Mouse (Mus musculus): ENCODE measurements around the gene Ankrd39. TPM values are rescaled to one million over a fixed set of nuclear protein-coding genes. Genes with fewer than 3 reads are reported as not detected.

The Ankrd39 gene
- polyA plus RNA-seq, 1 experiment from 2014 or later, result 29.2 TPM

DNA sequence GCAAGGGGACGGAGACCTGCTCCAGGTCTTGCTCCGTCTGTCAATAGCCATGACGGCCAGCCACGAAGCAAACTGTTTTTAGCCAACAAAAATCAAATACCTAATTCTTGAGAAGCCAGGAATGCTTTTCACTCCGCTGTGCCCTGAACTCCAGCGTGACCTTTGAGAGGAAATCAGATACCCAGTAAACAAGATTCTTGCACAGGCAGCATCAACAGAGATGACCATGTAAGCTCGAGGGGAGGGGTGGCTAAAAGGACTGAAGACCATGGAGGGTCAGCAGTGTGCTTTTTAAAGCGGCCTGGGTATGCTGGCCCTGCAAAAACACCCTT, 10.9 kb downstream of the Ankrd39 start:
- 63% methylated on average over 8 of the region's 8 CpGs for WGBS
- H3K36me3 ChIP-seq (ENCODE audit: insufficient read depth, low read length), result peaks cover 28% of the 10 kb centered on the region
- no peak overlapping the region for H3K27ac ChIP-seq (ENCODE audit: low read length)
- no peak overlapping the region for H3K9ac ChIP-seq (replicated peaks; ENCODE audit: low read length)
- no peaks in the 10 kb centered on the region for H3K9me3 ChIP-seq (ENCODE audit: low read length)
- H3K4me3 ChIP-seq (ENCODE audit: low read length), result no peak overlapping the region
- no peak overlapping the region for H3K4me2 ChIP-seq (replicated peaks; ENCODE audit: low read depth, low read length)
- no peaks in the 10 kb centered on the region for H3K27me3 ChIP-seq (ENCODE audit: insufficient read depth, low read length)
- ATAC-seq (ENCODE audit: low FRiP score, low TSS enrichment), result no peak
- H3K4me1 ChIP-seq (ENCODE audit: insufficient read depth, low read length), result 0 out of 2 replicates have a peak, but pooled peaks cover 6% of the 10 kb centered on the region

DNA sequence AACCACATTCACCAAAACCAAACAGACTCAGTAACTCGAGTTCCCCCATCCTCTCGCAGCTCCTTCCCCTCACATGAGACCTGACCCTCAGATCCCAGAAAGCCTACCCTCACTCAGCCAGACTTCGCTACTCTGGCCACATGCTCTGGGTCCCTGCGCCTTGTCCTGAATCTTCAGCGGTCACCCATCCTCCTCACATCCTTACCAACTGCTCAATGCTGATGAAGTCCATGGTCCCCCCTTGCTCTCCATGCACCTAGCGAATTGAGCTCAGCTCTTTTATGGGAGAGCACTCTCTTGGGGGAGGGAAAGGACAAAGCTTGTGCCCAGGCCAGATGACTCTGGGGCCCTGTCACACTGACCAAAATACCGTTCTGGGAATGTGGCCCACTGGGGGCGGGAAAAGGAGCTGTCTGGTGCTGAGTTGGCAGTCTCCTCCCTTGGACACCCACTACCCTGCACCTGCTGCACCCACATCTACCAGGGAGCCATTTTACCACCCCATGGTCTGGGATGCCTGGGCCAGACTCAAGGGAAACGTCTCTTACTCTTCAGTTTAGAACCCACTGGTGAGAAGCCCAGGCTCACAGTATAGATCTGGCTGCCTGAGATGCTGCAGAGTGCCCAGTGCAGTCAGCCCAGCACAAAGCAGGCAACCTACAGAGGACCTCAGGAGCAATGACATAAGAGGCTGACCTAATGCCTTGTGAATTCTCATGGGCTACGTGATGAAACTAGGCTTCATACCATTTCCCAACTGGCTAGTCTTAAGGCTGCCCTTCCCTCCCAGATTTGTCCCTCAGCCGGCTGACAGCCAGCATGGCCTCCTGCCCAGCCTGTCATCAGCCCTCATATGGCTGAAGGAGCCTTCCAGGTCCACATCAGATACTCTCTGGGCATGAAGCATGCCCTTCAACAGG, 11.5 kb downstream of the Ankrd39 start:
- H3K4me1 ChIP-seq (ENCODE audit: insufficient read depth, low read length), result 0 out of 2 replicates have a peak, but pooled peaks cover 6% of the 10 kb centered on the region
- ATAC-seq (ENCODE audit: low FRiP score, low TSS enrichment), result no peak
- H3K27me3 ChIP-seq (ENCODE audit: insufficient read depth, low read length), result no peaks in the 10 kb centered on the region
- no peak overlapping the region for H3K9ac ChIP-seq (replicated peaks; ENCODE audit: low read length)
- H3K27ac ChIP-seq (ENCODE audit: low read length), result no peak overlapping the region
- peaks cover 23% of the 10 kb centered on the region for H3K36me3 ChIP-seq (ENCODE audit: insufficient read depth, low read length)
- no peak overlapping the region for H3K4me2 ChIP-seq (replicated peaks; ENCODE audit: low read depth, low read length)
- no peak overlapping the region for H3K4me3 ChIP-seq (ENCODE audit: low read length)
- no peaks in the 10 kb centered on the region for H3K9me3 ChIP-seq (ENCODE audit: low read length)
- 82% methylated on average over 11 of the region's 11 CpGs for WGBS

DNA sequence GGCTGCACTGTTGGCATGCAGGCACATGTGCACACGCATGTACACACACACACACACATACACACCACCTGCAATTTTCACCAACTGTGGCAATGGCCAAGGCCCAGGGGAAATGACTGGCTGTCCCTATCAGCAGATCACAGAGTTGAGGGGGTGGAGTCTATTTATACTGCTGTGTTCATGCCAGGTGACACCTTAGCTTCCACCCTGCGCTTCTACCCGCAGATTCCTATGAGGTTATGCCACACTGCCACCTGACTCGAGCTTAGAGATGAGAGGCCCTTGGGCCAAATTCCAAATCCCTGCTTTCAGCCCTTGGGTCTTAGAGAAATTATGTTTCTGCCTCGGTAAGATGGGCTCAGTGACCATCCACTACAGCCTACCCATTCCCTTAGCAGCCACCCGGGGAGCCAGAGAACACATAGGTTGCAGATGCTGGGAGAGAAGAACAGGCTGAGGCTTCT, 12.6 kb downstream of the Ankrd39 start:
- H3K9ac ChIP-seq (replicated peaks; ENCODE audit: low read length), result no peak overlapping the region
- H3K27me3 ChIP-seq (ENCODE audit: insufficient read depth, low read length), result no peaks in the 10 kb centered on the region
- no peak overlapping the region for H3K27ac ChIP-seq (ENCODE audit: low read length)
- 0 out of 2 replicates have a peak, but pooled peaks cover 6% of the 10 kb centered on the region for H3K4me1 ChIP-seq (ENCODE audit: insufficient read depth, low read length)
- no peak overlapping the region for H3K4me3 ChIP-seq (ENCODE audit: low read length)
- peaks cover 16% of the 10 kb centered on the region for H3K36me3 ChIP-seq (ENCODE audit: insufficient read depth, low read length)
- no peak overlapping the region for H3K4me2 ChIP-seq (replicated peaks; ENCODE audit: low read depth, low read length)
- no peaks in the 10 kb centered on the region for H3K9me3 ChIP-seq (ENCODE audit: low read length)
- no peak for ATAC-seq (ENCODE audit: low FRiP score, low TSS enrichment)
- 59% methylated on average over 6 of the region's 6 CpGs for WGBS

- peaks cover 8% of the 10 kb centered on the region for H3K36me3 ChIP-seq (ENCODE audit: insufficient read depth, low read length)
- no peaks in the 10 kb centered on the region for H3K9me3 ChIP-seq (ENCODE audit: low read length)
- no peaks in the 10 kb centered on the region for H3K27me3 ChIP-seq (ENCODE audit: insufficient read depth, low read length)
- H3K9ac ChIP-seq (replicated peaks; ENCODE audit: low read length), result no peak overlapping the region
- H3K4me2 ChIP-seq (replicated peaks; ENCODE audit: low read depth, low read length), result no peak overlapping the region
- H3K4me1 ChIP-seq (ENCODE audit: insufficient read depth, low read length), result 0 out of 2 replicates have a peak, but pooled peaks cover 6% of the 10 kb centered on the region
- no peak overlapping the region for H3K27ac ChIP-seq (ENCODE audit: low read length)
- no peak for ATAC-seq (ENCODE audit: low FRiP score, low TSS enrichment)
- 76% methylated on average over 6 of the region's 6 CpGs for WGBS
- no peak overlapping the region for H3K4me3 ChIP-seq (ENCODE audit: low read length)
Measured at GRCm38 (mm10) chr1:36533546-36533945, 13.7 kb downstream of the Ankrd39 start.

- no peak overlapping the region for H3K27ac ChIP-seq (ENCODE audit: low read length)
- H3K4me3 ChIP-seq (ENCODE audit: low read length), result no peak overlapping the region
- H3K9me3 ChIP-seq (ENCODE audit: low read length), result no peaks in the 10 kb centered on the region
- H3K36me3 ChIP-seq (ENCODE audit: insufficient read depth, low read length), result 0 out of 2 replicates have a peak, but pooled peaks cover 3% of the 10 kb centered on the region
- no peaks in the 10 kb centered on the region for H3K27me3 ChIP-seq (ENCODE audit: insufficient read depth, low read length)
- no peak overlapping the region for H3K4me2 ChIP-seq (replicated peaks; ENCODE audit: low read depth, low read length)
- H3K4me1 ChIP-seq (ENCODE audit: insufficient read depth, low read length), result 0 out of 2 replicates have a peak, but pooled peaks cover 6% of the 10 kb centered on the region
- ATAC-seq (ENCODE audit: low FRiP score, low TSS enrichment), result no peak
- H3K9ac ChIP-seq (replicated peaks; ENCODE audit: low read length), result no peak overlapping the region
- 94% methylated on average over 12 of the region's 12 CpGs for WGBS
Measured at GRCm38 (mm10) chr1:36531461-36531860, 15.8 kb downstream of the Ankrd39 start.

DNA sequence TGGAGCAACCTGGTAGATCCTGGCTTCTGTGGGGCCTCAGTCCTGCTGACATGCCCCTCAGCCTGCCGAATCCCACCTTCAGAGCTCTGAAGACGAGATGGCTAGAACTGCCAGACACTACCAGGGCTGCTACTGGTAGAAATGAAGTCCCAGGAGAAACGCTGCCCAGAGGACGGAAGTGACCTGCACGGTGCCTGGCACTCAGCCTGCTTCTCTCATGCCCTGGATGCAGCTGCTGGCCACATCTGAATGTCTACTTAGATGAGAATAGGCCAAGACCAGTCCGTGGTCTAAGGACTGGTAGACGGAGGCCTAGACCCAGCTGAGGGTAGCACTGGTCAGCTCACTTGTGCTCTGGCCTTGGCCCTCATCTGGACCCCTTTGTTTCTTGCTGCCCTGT, 16.3 kb downstream of the Ankrd39 start:
- 0 out of 2 replicates have a peak, but pooled peaks cover under 1% of the 10 kb centered on the region for H3K4me1 ChIP-seq (ENCODE audit: insufficient read depth, low read length)
- no peak overlapping the region for H3K27ac ChIP-seq (ENCODE audit: low read length)
- H3K27me3 ChIP-seq (ENCODE audit: insufficient read depth, low read length), result no peaks in the 10 kb centered on the region
- no peak overlapping the region for H3K4me3 ChIP-seq (ENCODE audit: low read length)
- no peak overlapping the region for H3K9ac ChIP-seq (replicated peaks; ENCODE audit: low read length)
- no peak for ATAC-seq (ENCODE audit: low FRiP score, low TSS enrichment)
- H3K9me3 ChIP-seq (ENCODE audit: low read length), result no peaks in the 10 kb centered on the region
- H3K4me2 ChIP-seq (replicated peaks; ENCODE audit: low read depth, low read length), result no peak overlapping the region
- 92% methylated on average over 7 of the region's 7 CpGs for WGBS
- H3K36me3 ChIP-seq (ENCODE audit: insufficient read depth, low read length), result peaks cover 6% of the 10 kb centered on the region; the same call in 1 of the 2 replicates

- H3K36me3 ChIP-seq (ENCODE audit: insufficient read depth, low read length), result peaks cover 11% of the 10 kb centered on the region
- H3K27ac ChIP-seq (ENCODE audit: low read length), result no peak overlapping the region
- no peaks in the 10 kb centered on the region for H3K27me3 ChIP-seq (ENCODE audit: insufficient read depth, low read length)
- H3K4me2 ChIP-seq (replicated peaks; ENCODE audit: low read depth, low read length), result no peak overlapping the region
- no peak overlapping the region for H3K9ac ChIP-seq (replicated peaks; ENCODE audit: low read length)
- no peaks in the 10 kb centered on the region for H3K4me1 ChIP-seq (ENCODE audit: insufficient read depth, low read length)
- H3K9me3 ChIP-seq (ENCODE audit: low read length), result no peaks in the 10 kb centered on the region
- 72% methylated on average over 8 of the region's 8 CpGs for WGBS
- H3K4me3 ChIP-seq (ENCODE audit: low read length), result no peak overlapping the region
- ATAC-seq (ENCODE audit: low FRiP score, low TSS enrichment), result no peak
Measured at GRCm38 (mm10) chr1:36530485-36530884, 16.8 kb downstream of the Ankrd39 start.

DNA sequence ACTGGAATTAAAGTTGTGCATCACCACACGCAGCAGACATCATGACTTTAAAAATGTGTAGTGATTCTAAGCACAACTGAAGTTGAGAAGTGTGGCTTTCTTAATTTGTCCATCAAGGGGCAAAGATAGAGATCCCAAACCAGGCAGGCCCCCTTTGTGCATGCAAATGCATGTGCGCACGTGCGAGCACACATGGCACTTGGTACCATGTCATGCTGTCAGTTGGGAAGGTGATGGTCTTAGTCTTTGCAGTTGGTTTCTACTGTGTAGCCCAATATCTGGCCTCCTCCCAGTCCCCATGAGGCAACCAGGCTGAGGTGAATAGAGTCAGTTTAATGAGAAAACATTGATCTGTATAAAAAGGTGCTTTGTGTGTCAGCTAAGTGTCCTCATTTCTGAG, 17.4 kb downstream of the Ankrd39 start:
- Histone ChIP-seq H3K27me3 (ENCODE audit: insufficient read depth, low read length) (no peaks in the 10 kb centered on the region), H3K9ac (replicated peaks; ENCODE audit: low read length) (no peak overlapping the region), H3K36me3 (ENCODE audit: insufficient read depth, low read length) (peaks cover 17% of the 10 kb centered on the region), H3K4me1 (ENCODE audit: insufficient read depth, low read length) (no peaks in the 10 kb centered on the region), H3K4me3 (ENCODE audit: low read length) (no peak overlapping the region), H3K27ac (ENCODE audit: low read length) (no peak overlapping the region), H3K9me3 (ENCODE audit: low read length) (no peaks in the 10 kb centered on the region), H3K4me2 (replicated peaks; ENCODE audit: low read depth, low read length) (no peak overlapping the region)
- ATAC-seq (ENCODE audit: low FRiP score, low TSS enrichment), result no peak
- 94% methylated on average over 4 of the region's 4 CpGs for WGBS

GRCm38 (mm10) chr1:36529274-36529673, 18.0 kb downstream of the Ankrd39 start:
- no peak overlapping the region for H3K9ac ChIP-seq (replicated peaks; ENCODE audit: low read length)
- WGBS, result 80% methylated on average over 4 of the region's 4 CpGs
- peaks cover 19% of the 10 kb centered on the region for H3K36me3 ChIP-seq (ENCODE audit: insufficient read depth, low read length)
- H3K9me3 ChIP-seq (ENCODE audit: low read length), result no peaks in the 10 kb centered on the region
- ATAC-seq (ENCODE audit: low FRiP score, low TSS enrichment), result no peak
- no peak overlapping the region for H3K4me2 ChIP-seq (replicated peaks; ENCODE audit: low read depth, low read length)
- H3K4me3 ChIP-seq (ENCODE audit: low read length), result no peak overlapping the region
- H3K27me3 ChIP-seq (ENCODE audit: insufficient read depth, low read length), result no peaks in the 10 kb centered on the region
- no peak overlapping the region for H3K27ac ChIP-seq (ENCODE audit: low read length)
- H3K4me1 ChIP-seq (ENCODE audit: insufficient read depth, low read length), result no peaks in the 10 kb centered on the region

GRCm38 (mm10) chr1:36528351-36528750, 18.9 kb downstream of the Ankrd39 start:
- ATAC-seq (ENCODE audit: low FRiP score, low TSS enrichment), result no peak
- Histone ChIP-seq H3K27ac (ENCODE audit: low read length) (no peak overlapping the region), H3K36me3 (ENCODE audit: insufficient read depth, low read length) (peaks cover 26% of the 10 kb centered on the region)

More at GRCm38 (mm10) chr1:36528351-36528750, 18.9 kb downstream of the Ankrd39 start:
- no peaks in the 10 kb centered on the region for H3K27me3 ChIP-seq (ENCODE audit: insufficient read depth, low read length)
- H3K9ac ChIP-seq (replicated peaks; ENCODE audit: low read length), result no peak overlapping the region
- H3K9me3 ChIP-seq (ENCODE audit: low read length), result no peaks in the 10 kb centered on the region
- peaks cover 4% of the 10 kb centered on the region for H3K4me1 ChIP-seq (ENCODE audit: insufficient read depth, low read length)
- no peak overlapping the region for H3K4me3 ChIP-seq (ENCODE audit: low read length)
- WGBS, result 36% methylated on average over 1 of the region's 1 CpGs
- H3K4me2 ChIP-seq (replicated peaks; ENCODE audit: low read depth, low read length), result no peak overlapping the region

Measured in kidney, embryonic 16.5 days (tissue).